Mouse (Mus musculus): ENCODE measurements around the gene 4930578C19Rik. TPM values are rescaled to one million over a fixed set of nuclear protein-coding genes. Genes with fewer than 3 reads are reported as not detected.

Gene 4930578C19Rik
- polyA plus RNA-seq (2015; fragmentation: Nextera tagmentation; extraction: Ambion mirVana), result 0.79 TPM in 2 replicates

- H3K4me1 ChIP-seq (replicated peaks; ENCODE audit: insufficient read depth, low read length), result no peaks in the 10 kb centered on the region
- H3K27me3 ChIP-seq (ENCODE audit: insufficient read depth, low read length), result no peaks in the 10 kb centered on the region
- H3K36me3 ChIP-seq (ENCODE audit: insufficient read depth, low read length), result no peaks in the 10 kb centered on the region
- no peak for TF ChIP-seq CTCF (IDR thresholded peaks at IDR 0.05; ENCODE audit: low read depth)
- no peak within 1 kb of the TSS for H3K4me3 ChIP-seq (replicated peaks; ENCODE audit: low read depth, low read length)
- H3K4me2 ChIP-seq (ENCODE audit: low read length), result no peak within 1 kb of the TSS
- WGBS, result 76% methylated on average over 8 of the region's 8 CpGs
- ATAC-seq (replicated peaks; ENCODE audit: low FRiP score, low read depth) (no peak), DNase-seq (ENCODE audit: low spot score) (peak; percentile 2)
- H3K27ac ChIP-seq, result no peak within 1 kb of the TSS
- no peaks in the 10 kb centered on the region for H3K9me3 ChIP-seq (replicated peaks; ENCODE audit: low read length)
- no peak within 1 kb of the TSS for H3K9ac ChIP-seq (ENCODE audit: low read depth, low read length)
Measured at GRCm38 (mm10) chrX:18461198-18461601, at the start of gene 4930578C19Rik. TSS of gene 4930578C19Rik (minus strand) at chrX:18461397.

DNA sequence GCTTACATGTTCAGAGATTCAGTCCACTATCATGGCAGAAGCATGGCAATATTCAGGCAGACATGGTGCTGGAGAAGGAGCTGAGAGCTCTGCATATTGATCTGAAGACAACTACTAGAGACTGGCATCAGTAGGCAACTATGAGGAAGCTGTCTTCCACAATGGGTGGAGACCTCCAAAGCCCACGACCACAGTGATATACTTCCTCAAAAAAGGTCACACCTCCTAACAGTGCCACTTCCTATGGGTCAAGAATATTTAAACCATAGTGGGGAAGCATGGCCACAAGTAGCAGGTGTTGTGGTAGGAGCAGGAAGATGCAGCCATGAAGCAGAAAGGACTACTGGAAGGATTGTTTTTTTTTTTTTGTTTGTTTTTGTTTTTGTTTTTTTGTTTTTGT, 6.5 kb upstream of the 4930578C19Rik start:
- no peaks in the 10 kb centered on the region for H3K4me1 ChIP-seq (replicated peaks; ENCODE audit: insufficient read depth, low read length)

DNA sequence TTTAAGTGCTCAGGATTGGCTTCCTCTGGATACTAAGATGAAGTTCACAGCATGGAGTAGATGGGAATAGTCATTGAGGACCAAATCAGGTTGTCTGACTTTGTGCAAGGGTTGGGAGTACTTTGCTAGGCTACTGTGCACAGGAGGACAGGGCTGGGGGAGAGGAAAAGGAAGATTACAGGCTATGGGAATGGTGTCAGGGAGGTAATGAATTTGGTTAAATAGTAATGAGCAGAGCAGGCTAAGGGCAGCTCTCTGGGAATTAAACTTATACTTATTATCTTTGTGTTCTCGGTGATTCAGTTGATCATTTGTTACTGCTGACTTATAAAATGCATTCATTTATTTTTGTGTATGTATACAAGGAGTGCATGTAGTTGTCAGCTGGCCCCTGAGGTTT, 1.7 kb upstream of the 4930578C19Rik start:
- no peaks in the 10 kb centered on the region for H3K36me3 ChIP-seq (ENCODE audit: insufficient read depth, low read length)
- TF ChIP-seq CTCF (IDR thresholded peaks at IDR 0.05; ENCODE audit: low read depth), result no peak
- H3K9me3 ChIP-seq (replicated peaks; ENCODE audit: low read length), result no peaks in the 10 kb centered on the region
- H3K4me2 ChIP-seq (ENCODE audit: low read length), result no peak overlapping the region
- no peaks in the 10 kb centered on the region for H3K27me3 ChIP-seq (ENCODE audit: insufficient read depth, low read length)
- H3K4me1 ChIP-seq (replicated peaks; ENCODE audit: insufficient read depth, low read length), result no peaks in the 10 kb centered on the region
- DNase-seq (ENCODE audit: low spot score) (no peak), ATAC-seq (replicated peaks; ENCODE audit: low FRiP score, low read depth) (no peak)
- 64% methylated on average over 1 of the region's 1 CpGs for WGBS
- no peak overlapping the region for H3K27ac ChIP-seq
- H3K9ac ChIP-seq (ENCODE audit: low read depth, low read length), result no peak overlapping the region
- H3K4me3 ChIP-seq (replicated peaks; ENCODE audit: low read depth, low read length), result no peak overlapping the region

More for the DNA sequence above, 6.5 kb upstream of the 4930578C19Rik start:
- H3K9ac ChIP-seq (ENCODE audit: low read depth, low read length), result no peak overlapping the region
- WGBS, result 48% methylated on average over 1 of the region's 1 CpGs
- no peaks in the 10 kb centered on the region for H3K9me3 ChIP-seq (replicated peaks; ENCODE audit: low read length)
- H3K36me3 ChIP-seq (ENCODE audit: insufficient read depth, low read length), result no peaks in the 10 kb centered on the region
- no peak overlapping the region for H3K4me3 ChIP-seq (replicated peaks; ENCODE audit: low read depth, low read length)
- no peak for ATAC-seq (replicated peaks; ENCODE audit: low FRiP score, low read depth)
- H3K4me2 ChIP-seq (ENCODE audit: low read length), result no peak overlapping the region
- DNase-seq (ENCODE audit: low spot score), result no peak
- no peaks in the 10 kb centered on the region for H3K27me3 ChIP-seq (ENCODE audit: insufficient read depth, low read length)
- TF ChIP-seq CTCF (IDR thresholded peaks at IDR 0.05; ENCODE audit: low read depth), result no peak
- H3K27ac ChIP-seq, result no peak overlapping the region

- TF ChIP-seq CTCF (IDR thresholded peaks at IDR 0.05; ENCODE audit: low read depth), result no peak
- H3K4me2 ChIP-seq (ENCODE audit: low read length), result no peak overlapping the region
- no peak overlapping the region for H3K27ac ChIP-seq
- H3K9me3 ChIP-seq (replicated peaks; ENCODE audit: low read length), result no peaks in the 10 kb centered on the region
- no peaks in the 10 kb centered on the region for H3K36me3 ChIP-seq (ENCODE audit: insufficient read depth, low read length)
- 53% methylated on average over 1 of the region's 1 CpGs for WGBS
- no peak overlapping the region for H3K9ac ChIP-seq (ENCODE audit: low read depth, low read length)
- H3K27me3 ChIP-seq (ENCODE audit: insufficient read depth, low read length), result no peaks in the 10 kb centered on the region
- no peaks in the 10 kb centered on the region for H3K4me1 ChIP-seq (replicated peaks; ENCODE audit: insufficient read depth, low read length)
- ATAC-seq (replicated peaks; ENCODE audit: low FRiP score, low read depth) (no peak), DNase-seq (ENCODE audit: low spot score) (no peak)
- no peak overlapping the region for H3K4me3 ChIP-seq (replicated peaks; ENCODE audit: low read depth, low read length)
Measured at GRCm38 (mm10) chrX:18451559-18451958, 9.6 kb downstream of the 4930578C19Rik start.

DNA sequence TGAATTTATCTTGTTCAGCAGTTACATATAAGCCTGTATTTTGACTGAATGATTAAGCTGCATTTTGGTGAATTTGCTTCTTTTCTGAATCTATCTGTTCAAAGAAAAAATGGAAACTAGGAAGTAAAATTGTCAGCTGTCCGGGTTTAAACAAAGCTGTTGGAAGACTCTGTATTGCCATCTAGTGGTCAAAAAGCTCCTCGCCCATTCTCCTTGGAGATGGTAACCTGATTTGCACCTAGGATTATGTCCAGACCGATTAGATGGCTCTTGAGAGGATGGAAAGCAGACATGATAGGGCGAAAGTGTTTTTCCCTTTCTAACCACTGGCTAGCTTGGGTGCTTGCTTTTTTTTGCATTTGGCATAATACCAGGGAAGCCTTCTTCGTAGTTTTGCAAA, 19.1 kb downstream of the 4930578C19Rik start:
- DNase-seq (ENCODE audit: low spot score), result peak; percentile 67
- no peak overlapping the region for H3K4me3 ChIP-seq (replicated peaks; ENCODE audit: low read depth, low read length)
- H3K4me1 ChIP-seq (replicated peaks; ENCODE audit: insufficient read depth, low read length), result no peaks in the 10 kb centered on the region
- no peaks in the 10 kb centered on the region for H3K36me3 ChIP-seq (ENCODE audit: insufficient read depth, low read length)
- no peak overlapping the region for H3K9ac ChIP-seq (ENCODE audit: low read depth, low read length)
- no peaks in the 10 kb centered on the region for H3K27me3 ChIP-seq (ENCODE audit: insufficient read depth, low read length)
- H3K27ac ChIP-seq, result no peak overlapping the region
- peak; percentile 81 for TF ChIP-seq CTCF (IDR thresholded peaks at IDR 0.05; ENCODE audit: low read depth)
- no peak for ATAC-seq (replicated peaks; ENCODE audit: low FRiP score, low read depth)
- WGBS, result 33% methylated on average over 5 of the region's 5 CpGs
- H3K4me2 ChIP-seq (ENCODE audit: low read length), result no peak overlapping the region
- no peaks in the 10 kb centered on the region for H3K9me3 ChIP-seq (replicated peaks; ENCODE audit: low read length)

DNA sequence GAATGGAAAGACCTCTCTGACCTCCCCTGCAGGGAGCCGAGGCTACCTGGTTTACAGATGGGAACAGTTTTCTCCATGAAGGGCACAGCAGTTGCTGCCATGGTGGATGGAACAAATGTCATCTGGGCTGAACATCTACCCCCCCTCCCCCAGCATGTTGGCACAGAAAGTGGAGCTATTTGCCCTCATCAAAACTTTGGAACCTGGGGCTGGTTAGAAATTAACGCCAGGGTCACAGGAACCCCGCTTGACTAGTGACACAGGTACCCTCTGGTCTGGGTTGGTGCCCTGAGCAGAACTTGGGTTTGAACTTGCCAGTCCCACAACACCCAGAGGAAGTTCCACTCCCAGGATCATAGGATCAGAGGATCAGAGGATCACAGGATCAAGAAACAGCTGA, 35.7 kb downstream of the 4930578C19Rik start:
- TF ChIP-seq CTCF (IDR thresholded peaks at IDR 0.05; ENCODE audit: low read depth), result no peak
- H3K36me3 ChIP-seq (ENCODE audit: insufficient read depth, low read length), result no peaks in the 10 kb centered on the region
- no peak for ATAC-seq (replicated peaks; ENCODE audit: low FRiP score, low read depth)

DNA sequence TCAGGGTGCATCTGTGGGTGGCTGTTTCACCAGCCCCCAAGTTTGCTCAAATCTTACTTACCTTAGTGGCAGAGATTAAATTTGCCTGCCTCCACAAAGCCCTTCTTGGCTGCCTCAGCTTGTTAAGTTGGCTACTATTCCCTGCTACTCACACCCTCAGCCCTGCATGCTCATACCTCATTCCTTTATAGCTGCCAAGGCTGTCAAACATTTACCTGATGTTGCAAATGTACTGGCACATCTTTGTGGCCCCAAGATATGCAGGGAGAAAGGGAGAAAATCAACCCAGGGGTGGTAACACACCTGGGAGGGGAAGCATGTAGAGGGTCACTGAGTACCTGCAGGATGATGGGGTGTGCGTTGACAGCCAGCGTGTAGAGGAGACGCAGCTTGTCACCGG, 38.0 kb downstream of the 4930578C19Rik start:
- Histone ChIP-seq H3K36me3 (ENCODE audit: insufficient read depth, low read length) (no peaks in the 10 kb centered on the region), H3K9ac (ENCODE audit: low read depth, low read length) (no peak overlapping the region), H3K4me3 (replicated peaks; ENCODE audit: low read depth, low read length) (no peak overlapping the region), H3K9me3 (replicated peaks; ENCODE audit: low read length) (no peaks in the 10 kb centered on the region), H3K27me3 (ENCODE audit: insufficient read depth, low read length) (no peaks in the 10 kb centered on the region), H3K27ac (no peak overlapping the region), H3K4me1 (replicated peaks; ENCODE audit: insufficient read depth, low read length) (no peaks in the 10 kb centered on the region), H3K4me2 (ENCODE audit: low read length) (no peak overlapping the region)
- 93% methylated on average over 4 of the region's 4 CpGs for WGBS
- TF ChIP-seq CTCF (IDR thresholded peaks at IDR 0.05; ENCODE audit: low read depth), result no peak
- ATAC-seq (replicated peaks; ENCODE audit: low FRiP score, low read depth) (no peak), DNase-seq (ENCODE audit: low spot score) (no peak)

More for the DNA sequence above, 35.7 kb downstream of the 4930578C19Rik start:
- Histone ChIP-seq H3K27ac (no peak overlapping the region), H3K27me3 (ENCODE audit: insufficient read depth, low read length) (no peaks in the 10 kb centered on the region), H3K4me3 (replicated peaks; ENCODE audit: low read depth, low read length) (no peak overlapping the region), H3K4me2 (ENCODE audit: low read length) (no peak overlapping the region), H3K9me3 (replicated peaks; ENCODE audit: low read length) (no peaks in the 10 kb centered on the region), H3K9ac (ENCODE audit: low read depth, low read length) (no peak overlapping the region), H3K4me1 (replicated peaks; ENCODE audit: insufficient read depth, low read length) (no peaks in the 10 kb centered on the region)
- 88% methylated on average over 3 of the region's 3 CpGs for WGBS
- no peak for DNase-seq (ENCODE audit: low spot score)
